Mouse (Mus musculus): ENCODE results near the gene Ptcd1.
A peak's percentile ranks its signal among the peaks of the same experiment; 100 is the strongest.
"Not testable (repeated sequence)": the region's sequence is repeated elsewhere in the genome, so short reads cannot be mapped to it uniquely, and the experiment has no call there.

Ptcd1 gene

GRCm38 (mm10) chr5:145114606-145115473 is 52.1 kb downstream of the Ptcd1 start:
- DNase-seq (ENCODE audit: low read depth in 2 of 2, low spot score in 2 of 2): peak; percentile 36 to 48

GRCm38 (mm10) chr5:145114071-145114605 is 52.8 kb downstream of the Ptcd1 start, which contains the start of gene Arpc1b:
Arpc1b (plus strand) TSS chr5:145114215.
- DNase-seq (ENCODE audit: low read depth in 2 of 2, low spot score in 2 of 2): peak; percentile 30 to 35

GRCm38 (mm10) chr5:145113416-145113815 is 53.5 kb downstream of the Ptcd1 start:
- DNase-seq (ENCODE audit: low read depth in 2 of 2, low spot score in 2 of 2): no peak

DNA sequence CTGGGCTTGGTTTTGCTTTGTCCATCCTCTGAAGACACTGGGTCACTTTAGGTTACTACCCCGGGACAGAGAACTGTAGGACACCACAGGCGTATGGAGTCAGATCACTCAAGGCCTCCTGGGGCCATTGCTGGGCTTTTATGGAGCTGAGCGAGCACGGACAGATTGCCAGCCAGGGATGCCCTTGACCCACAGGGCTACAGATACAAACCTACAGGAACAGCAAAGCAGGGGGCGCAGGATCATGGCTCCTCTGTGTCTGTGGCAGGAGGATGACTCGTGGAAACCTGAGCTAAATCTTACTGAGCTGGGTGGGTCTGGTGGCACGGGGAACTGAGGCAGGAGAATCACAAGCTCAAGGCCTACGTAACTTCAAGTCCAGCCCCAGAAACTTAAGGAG is 54.3 kb downstream of the Ptcd1 start:
- no peak for DNase-seq (ENCODE audit: low read depth in 2 of 2, low spot score in 2 of 2)

- DNase-seq (ENCODE audit: low read depth in 2 of 2, low spot score in 2 of 2): no peak
Measured at GRCm38 (mm10) chr5:145110401-145110800, 56.5 kb downstream of the Ptcd1 start.

GRCm38 (mm10) chr5:145105694-145106275 is 61.1 kb downstream of the Ptcd1 start:
- DNase-seq (ENCODE audit: low read depth in 2 of 2, low spot score in 2 of 2): no peak

DNA sequence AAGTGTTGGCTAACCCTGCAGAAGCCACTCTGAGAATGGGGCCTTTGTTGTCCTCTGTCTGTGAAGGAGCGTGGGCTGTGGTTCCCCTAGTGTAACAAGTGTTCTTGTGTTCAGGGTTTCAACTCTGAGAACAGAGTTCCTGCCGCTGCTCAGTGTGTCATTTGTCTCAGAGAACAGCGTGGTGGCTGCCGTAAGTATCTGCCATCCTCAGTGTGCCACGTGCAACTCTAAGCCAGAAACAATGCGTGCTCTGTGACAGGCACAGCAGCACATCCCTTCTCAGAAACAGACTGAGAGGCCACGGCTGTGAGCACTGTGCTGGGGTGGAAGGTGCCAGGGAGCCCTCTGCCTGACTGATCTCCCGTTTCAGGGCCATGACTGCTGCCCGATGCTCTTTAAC is 62.6 kb downstream of the Ptcd1 start:
- no peak for DNase-seq (ENCODE audit: low read depth in 2 of 2, low spot score in 2 of 2)

- no peak for DNase-seq (ENCODE audit: low read depth in 2 of 2, low spot score in 2 of 2)
Measured at GRCm38 (mm10) chr5:145102706-145103105, 64.2 kb downstream of the Ptcd1 start.

DNA sequence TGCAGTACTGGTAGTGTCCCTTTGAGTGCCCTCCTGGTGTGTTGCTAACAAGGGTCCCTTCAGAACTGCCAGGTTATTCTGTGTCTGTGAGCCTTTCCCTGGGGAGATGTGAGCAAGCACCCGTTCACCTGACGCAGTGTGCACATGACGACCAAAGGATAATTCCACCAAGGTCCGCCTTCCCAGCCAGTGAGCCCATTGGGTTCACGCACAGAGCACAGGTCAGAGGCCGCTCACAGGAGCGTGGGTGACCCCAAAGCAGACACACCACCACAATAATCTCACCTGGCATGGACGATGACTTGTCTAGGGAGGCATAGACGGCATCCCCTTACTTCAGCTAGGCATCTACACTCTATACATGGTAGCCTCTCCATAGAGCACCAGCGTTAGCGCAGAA is 65.5 kb downstream of the Ptcd1 start:
- DNase-seq (ENCODE audit: low read depth in 2 of 2, low spot score in 2 of 2): not testable (repeated sequence)

DNA sequence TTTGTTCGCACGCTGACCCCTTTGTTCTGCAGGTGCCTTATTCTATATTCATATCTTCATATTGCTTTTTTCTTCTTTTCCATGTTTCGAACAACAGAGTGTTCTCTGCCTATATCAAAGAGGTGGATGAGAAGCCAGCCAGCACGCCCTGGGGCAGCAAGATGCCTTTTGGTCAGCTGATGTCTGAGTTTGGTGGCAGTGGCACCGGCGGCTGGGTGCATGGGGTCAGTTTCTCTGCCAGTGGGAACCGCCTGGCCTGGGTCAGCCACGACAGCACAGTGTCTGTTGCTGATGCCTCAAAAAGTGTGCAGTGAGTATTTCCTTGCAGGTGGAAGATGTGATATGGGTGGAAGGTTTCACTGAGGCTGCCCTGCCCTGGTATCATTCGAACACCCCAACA is 65.9 kb downstream of the Ptcd1 start:
- DNase-seq (ENCODE audit: low read depth in 2 of 2, low spot score in 2 of 2): no peak

DNA sequence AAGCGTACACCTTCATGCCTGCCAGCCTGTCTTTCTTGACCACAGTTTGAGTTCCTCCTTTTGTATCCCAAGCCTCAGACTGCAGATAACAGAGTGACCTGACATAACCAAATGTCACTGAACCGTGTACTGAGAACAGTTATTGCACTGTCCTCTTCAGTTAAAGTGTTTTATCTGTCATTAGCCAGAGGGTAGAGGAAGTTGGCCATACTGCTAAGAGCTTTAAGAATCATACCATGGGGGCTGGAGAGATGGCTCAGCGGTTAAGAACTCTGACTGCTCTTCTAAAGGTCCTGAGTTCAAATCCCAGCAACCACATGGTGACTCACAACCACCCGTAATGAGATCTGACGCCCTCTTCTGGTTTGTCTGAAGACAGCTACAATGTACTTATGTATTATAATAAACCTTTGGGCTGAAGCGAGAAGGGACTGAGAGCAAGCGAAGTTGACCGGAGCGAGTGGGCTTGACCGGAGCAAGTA is 68.5 kb downstream of the Ptcd1 start:
- DNase-seq (ENCODE audit: low read depth in 2 of 2, low spot score in 2 of 2): no peak

Measured in CD8-positive naive resting alpha-beta T cell, adult 2 months (primary cell).